Mouse (Mus musculus): Measurements from ENCODE around the gene Gata3. TPM values are rescaled to one million over a fixed set of nuclear protein-coding genes. Genes with fewer than 3 reads are reported as not detected.

Gene Gata3
- polyA plus RNA-seq, 1 experiment from 2014 or later: 11.9 TPM

- peak within 1 kb of the TSS; percentile 45 for H3K4me2 ChIP-seq (ENCODE audit: low read depth, low read length)
- WGBS: 2% methylated on average over 30 of the region's 30 CpGs
- no peaks in the 10 kb centered on the region for H3K36me3 ChIP-seq (ENCODE audit: control insufficient read depth, insufficient read depth)
- ATAC-seq (replicated peaks; ENCODE audit: extremely low read depth, insufficient read depth, low FRiP score): peak; percentile 90
- H3K4me3 ChIP-seq (ENCODE audit: low read length): peak within 1 kb of the TSS; percentile 34
- H3K9me3 ChIP-seq (replicated peaks; ENCODE audit: control insufficient read depth, low read length): no peaks in the 10 kb centered on the region
- 0 out of 2 replicates have a peak, but pooled peaks cover 5% of the 10 kb centered on the region for H3K4me1 ChIP-seq (ENCODE audit: control insufficient read depth, insufficient read depth, low read length)
- no peak within 1 kb of the TSS for H3K9ac ChIP-seq (ENCODE audit: low read length)
- H3K27me3 ChIP-seq (ENCODE audit: control insufficient read depth, insufficient read depth, low read length): peaks cover 86% of the 10 kb centered on the region
- H3K27ac ChIP-seq (ENCODE audit: low read length): no peak within 1 kb of the TSS
These were observed 752 bp downstream of the Gata3 start, which contains the start of gene 9230102O04Rik for GRCm38 (mm10) chr2:9888913-9889650. 9230102O04Rik (minus strand) TSS chr2:9889540.

DNA sequence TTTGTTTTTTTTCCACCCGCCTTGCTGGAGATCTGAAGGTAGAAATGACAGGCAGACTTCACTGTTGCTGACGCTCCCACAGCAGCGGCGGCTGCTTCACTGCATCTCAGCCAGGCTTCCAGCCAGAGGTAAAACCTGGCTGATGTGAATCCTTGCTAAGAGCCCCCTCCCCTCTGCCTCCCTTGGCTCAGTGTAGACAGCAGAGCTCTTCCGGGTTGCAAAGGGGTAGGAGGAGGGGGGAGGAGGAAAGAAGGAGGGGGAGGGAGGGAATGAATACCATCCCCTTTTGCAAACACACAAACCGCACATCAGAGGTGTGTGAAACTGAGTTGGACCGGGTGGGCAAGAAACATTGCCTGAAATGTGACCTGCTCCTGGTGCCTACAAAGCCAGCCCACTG is 2.2 kb downstream of the Gata3 start:
- ATAC-seq (replicated peaks; ENCODE audit: extremely low read depth, insufficient read depth, low FRiP score): no peak
- no peaks in the 10 kb centered on the region for H3K9me3 ChIP-seq (replicated peaks; ENCODE audit: control insufficient read depth, low read length)
- H3K4me2 ChIP-seq (ENCODE audit: low read depth, low read length): no peak overlapping the region
- no peaks in the 10 kb centered on the region for H3K36me3 ChIP-seq (ENCODE audit: control insufficient read depth, insufficient read depth)
- 2% methylated on average over 7 of the region's 7 CpGs for WGBS
- H3K27me3 ChIP-seq (ENCODE audit: control insufficient read depth, insufficient read depth, low read length): peaks cover 76% of the 10 kb centered on the region
- peaks cover 5% of the 10 kb centered on the region; the same call in 1 of the 2 replicates for H3K4me1 ChIP-seq (ENCODE audit: control insufficient read depth, insufficient read depth, low read length)
- H3K9ac ChIP-seq (ENCODE audit: low read length): no peak overlapping the region
- no peak overlapping the region for H3K4me3 ChIP-seq (ENCODE audit: low read length)
- no peak overlapping the region for H3K27ac ChIP-seq (ENCODE audit: low read length)

GRCm38 (mm10) chr2:9886921-9887610 is 2.8 kb downstream of the Gata3 start:
- 7% methylated on average over 7 of the region's 7 CpGs for WGBS
- Histone ChIP-seq H3K4me1 (ENCODE audit: control insufficient read depth, insufficient read depth, low read length) (peaks cover 9% of the 10 kb centered on the region), H3K4me2 (ENCODE audit: low read depth, low read length) (no peak overlapping the region), H3K4me3 (ENCODE audit: low read length) (no peak overlapping the region), H3K27me3 (ENCODE audit: control insufficient read depth, insufficient read depth, low read length) (peaks cover 74% of the 10 kb centered on the region), H3K9ac (ENCODE audit: low read length) (no peak overlapping the region), H3K27ac (ENCODE audit: low read length) (no peak overlapping the region), H3K9me3 (replicated peaks; ENCODE audit: control insufficient read depth, low read length) (no peaks in the 10 kb centered on the region), H3K36me3 (ENCODE audit: control insufficient read depth, insufficient read depth) (no peaks in the 10 kb centered on the region)
- ATAC-seq (replicated peaks; ENCODE audit: extremely low read depth, insufficient read depth, low FRiP score): no peak

- no peaks in the 10 kb centered on the region for H3K9me3 ChIP-seq (replicated peaks; ENCODE audit: control insufficient read depth, low read length)
- H3K4me2 ChIP-seq (ENCODE audit: low read depth, low read length): no peak overlapping the region
- no peak overlapping the region for H3K4me3 ChIP-seq (ENCODE audit: low read length)
- H3K27ac ChIP-seq (ENCODE audit: low read length): no peak overlapping the region
- WGBS: 32% methylated on average over 3 of the region's 3 CpGs
- no peak overlapping the region for H3K9ac ChIP-seq (ENCODE audit: low read length)
- H3K27me3 ChIP-seq (ENCODE audit: control insufficient read depth, insufficient read depth, low read length): peaks cover 75% of the 10 kb centered on the region
- ATAC-seq (replicated peaks; ENCODE audit: extremely low read depth, insufficient read depth, low FRiP score): no peak
- no peaks in the 10 kb centered on the region for H3K36me3 ChIP-seq (ENCODE audit: control insufficient read depth, insufficient read depth)
- H3K4me1 ChIP-seq (ENCODE audit: control insufficient read depth, insufficient read depth, low read length): peaks cover 12% of the 10 kb centered on the region
These were observed 3.8 kb downstream of the Gata3 start for GRCm38 (mm10) chr2:9886031-9886430.

DNA sequence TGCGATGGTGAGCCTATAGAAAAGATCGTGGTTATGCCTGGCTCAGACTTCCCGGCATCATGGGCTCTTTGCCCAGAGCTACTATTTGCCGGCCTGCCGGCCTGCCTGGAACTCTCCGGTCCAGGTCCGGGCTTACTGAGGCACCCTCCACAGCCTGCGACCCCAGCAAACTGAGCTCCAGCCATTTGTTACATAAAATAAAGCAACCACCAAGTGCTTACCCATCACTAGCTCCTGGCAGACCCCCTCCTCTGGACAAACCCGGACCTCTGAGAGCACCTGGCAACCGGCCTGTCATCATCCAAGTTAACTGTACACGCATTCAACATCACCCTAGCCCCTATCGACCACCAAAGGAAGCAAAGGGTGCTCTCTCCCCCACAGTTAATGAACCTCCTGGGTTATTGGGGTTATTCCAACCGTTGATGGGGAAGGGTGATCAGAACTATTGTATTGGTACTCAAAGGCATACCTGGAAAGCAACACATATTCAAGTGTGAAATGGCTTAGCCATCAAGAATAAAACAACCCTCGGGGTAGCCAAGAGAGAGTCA is 4.5 kb downstream of the Gata3 start:
- Histone ChIP-seq H3K9ac (ENCODE audit: low read length) (no peak overlapping the region), H3K36me3 (ENCODE audit: control insufficient read depth, insufficient read depth) (no peaks in the 10 kb centered on the region), H3K4me2 (ENCODE audit: low read depth, low read length) (no peak overlapping the region), H3K27me3 (ENCODE audit: control insufficient read depth, insufficient read depth, low read length) (peaks cover 72% of the 10 kb centered on the region), H3K4me3 (ENCODE audit: low read length) (no peak overlapping the region), H3K27ac (ENCODE audit: low read length) (no peak overlapping the region), H3K9me3 (replicated peaks; ENCODE audit: control insufficient read depth, low read length) (no peaks in the 10 kb centered on the region), H3K4me1 (ENCODE audit: control insufficient read depth, insufficient read depth, low read length) (peaks cover 14% of the 10 kb centered on the region)
- ATAC-seq (replicated peaks; ENCODE audit: extremely low read depth, insufficient read depth, low FRiP score): no peak
- 10% methylated on average over 14 of the region's 14 CpGs for WGBS

DNA sequence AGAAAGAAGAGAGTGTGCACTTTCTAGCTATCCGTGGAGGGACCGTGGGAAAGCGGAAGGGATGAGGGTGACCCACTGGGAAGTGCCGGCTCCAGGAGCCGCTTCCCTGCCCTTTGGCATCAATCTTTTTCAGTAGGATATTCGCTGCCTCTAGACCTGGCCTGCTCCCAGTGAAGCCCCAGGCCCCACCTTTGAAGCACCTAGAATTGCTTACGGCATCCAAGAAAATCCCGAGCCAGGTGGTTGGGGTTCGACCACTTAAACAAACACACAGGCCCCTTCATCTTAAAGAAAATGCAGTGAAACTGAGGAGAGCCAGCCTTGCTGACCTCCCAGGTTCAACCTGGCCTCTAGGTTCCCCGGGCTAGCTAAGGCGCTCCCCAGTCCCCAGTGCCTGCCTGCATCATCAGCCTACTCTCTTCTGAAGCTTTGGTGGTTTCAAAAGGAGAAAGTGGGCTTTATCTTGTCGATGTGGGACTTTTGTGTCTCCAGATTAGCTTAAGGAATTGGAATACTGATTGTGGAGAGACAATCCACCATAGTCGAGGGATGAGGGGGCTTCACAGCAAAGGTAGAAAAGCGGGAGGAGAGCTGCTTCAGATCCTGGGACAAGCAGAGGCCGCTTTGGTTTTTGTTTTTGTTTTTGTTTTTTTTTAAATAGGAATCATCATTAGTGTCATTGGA is 5.2 kb downstream of the Gata3 start:
- WGBS: 14% methylated on average over 15 of the region's 15 CpGs
- Histone ChIP-seq H3K9me3 (replicated peaks; ENCODE audit: control insufficient read depth, low read length) (no peaks in the 10 kb centered on the region), H3K27me3 (ENCODE audit: control insufficient read depth, insufficient read depth, low read length) (peaks cover 75% of the 10 kb centered on the region), H3K27ac (ENCODE audit: low read length) (no peak overlapping the region), H3K4me2 (ENCODE audit: low read depth, low read length) (peak overlapping the region; percentile 61), H3K36me3 (ENCODE audit: control insufficient read depth, insufficient read depth) (no peaks in the 10 kb centered on the region), H3K4me1 (ENCODE audit: control insufficient read depth, insufficient read depth, low read length) (peaks cover 17% of the 10 kb centered on the region), H3K9ac (ENCODE audit: low read length) (no peak overlapping the region), H3K4me3 (ENCODE audit: low read length) (peak overlapping the region; percentile 42)
- ATAC-seq (replicated peaks; ENCODE audit: extremely low read depth, insufficient read depth, low FRiP score): no peak

- Histone ChIP-seq H3K27me3 (ENCODE audit: control insufficient read depth, insufficient read depth, low read length) (peaks cover 68% of the 10 kb centered on the region), H3K4me3 (ENCODE audit: low read length) (peak overlapping the region; percentile 42), H3K4me2 (ENCODE audit: low read depth, low read length) (peak overlapping the region; percentile 61), H3K27ac (ENCODE audit: low read length) (no peak overlapping the region), H3K9ac (ENCODE audit: low read length) (no peak overlapping the region), H3K36me3 (ENCODE audit: control insufficient read depth, insufficient read depth) (no peaks in the 10 kb centered on the region), H3K9me3 (replicated peaks; ENCODE audit: control insufficient read depth, low read length) (no peaks in the 10 kb centered on the region), H3K4me1 (ENCODE audit: control insufficient read depth, insufficient read depth, low read length) (peaks cover 15% of the 10 kb centered on the region)
- 2% methylated on average over 27 of the region's 27 CpGs for WGBS
- no peak for ATAC-seq (replicated peaks; ENCODE audit: extremely low read depth, insufficient read depth, low FRiP score)
These were observed 5.9 kb downstream of the Gata3 start for GRCm38 (mm10) chr2:9883803-9884532.

- peaks cover 62% of the 10 kb centered on the region for H3K27me3 ChIP-seq (ENCODE audit: control insufficient read depth, insufficient read depth, low read length)
- H3K4me2 ChIP-seq (ENCODE audit: low read depth, low read length): peak overlapping the region; percentile 61
- H3K4me1 ChIP-seq (ENCODE audit: control insufficient read depth, insufficient read depth, low read length): peaks cover 15% of the 10 kb centered on the region
- no peak for ATAC-seq (replicated peaks; ENCODE audit: extremely low read depth, insufficient read depth, low FRiP score)
- H3K9ac ChIP-seq (ENCODE audit: low read length): no peak overlapping the region
- H3K4me3 ChIP-seq (ENCODE audit: low read length): peak overlapping the region; percentile 42
- H3K9me3 ChIP-seq (replicated peaks; ENCODE audit: control insufficient read depth, low read length): no peaks in the 10 kb centered on the region
- H3K27ac ChIP-seq (ENCODE audit: low read length): no peak overlapping the region
- WGBS: under 1% methylated on average over 43 of the region's 43 CpGs
- no peaks in the 10 kb centered on the region for H3K36me3 ChIP-seq (ENCODE audit: control insufficient read depth, insufficient read depth)
These were observed 6.7 kb downstream of the Gata3 start for GRCm38 (mm10) chr2:9882926-9883802.
